Mouse (Mus musculus): ENCODE data around the gene 1700037H04Rik.

Gene 1700037H04Rik

GRCm38 (mm10) chr2:131145536-131145935 lies 14.3 kb downstream of the 1700037H04Rik start:
- no peak for DNase-seq

GRCm38 (mm10) chr2:131145121-131145520 lies 14.8 kb downstream of the 1700037H04Rik start:
- no peak for DNase-seq

- DNase-seq, result no peak
Measured at GRCm38 (mm10) chr2:131143007-131143780, 16.7 kb downstream of the 1700037H04Rik start.

GRCm38 (mm10) chr2:131142592-131142991 lies 17.3 kb downstream of the 1700037H04Rik start:
- DNase-seq, result peak; percentile 61 to 76

GRCm38 (mm10) chr2:131141336-131141986 lies 18.4 kb downstream of the 1700037H04Rik start:
- no peak for DNase-seq

- DNase-seq, result no peak
Measured at GRCm38 (mm10) chr2:131140533-131140905, 19.4 kb downstream of the 1700037H04Rik start.

- DNase-seq, result peak; percentile 26 to 48
Measured at GRCm38 (mm10) chr2:131139886-131140532, 19.9 kb downstream of the 1700037H04Rik start.

- no peak for DNase-seq
Measured at GRCm38 (mm10) chr2:131139287-131139686, 20.6 kb downstream of the 1700037H04Rik start.

- DNase-seq, result peak in 1 of 2 experiments; percentile 0
Measured at GRCm38 (mm10) chr2:131138760-131139159, 21.1 kb downstream of the 1700037H04Rik start.

GRCm38 (mm10) chr2:131138296-131138695 lies 21.6 kb downstream of the 1700037H04Rik start:
- DNase-seq, result peak in 1 of 2 experiments; percentile 0

- DNase-seq, result no peak
Measured at GRCm38 (mm10) chr2:131135521-131136139, 24.3 kb downstream of the 1700037H04Rik start.

- DNase-seq, result no peak
Measured at GRCm38 (mm10) chr2:131134826-131135400, 25.0 kb downstream of the 1700037H04Rik start.

- peak; percentile 50 to 51 for DNase-seq
Measured at GRCm38 (mm10) chr2:131134381-131134780, 25.5 kb downstream of the 1700037H04Rik start.

GRCm38 (mm10) chr2:131132930-131133547 lies 26.8 kb downstream of the 1700037H04Rik start, which contains the start of gene Gm11037:
TSS of gene Gm11037 (plus strand) at chr2:131133497.
- DNase-seq, result no peak

GRCm38 (mm10) chr2:131132111-131132888 lies 27.6 kb downstream of the 1700037H04Rik start:
- DNase-seq, result no peak

GRCm38 (mm10) chr2:131130849-131131248 lies 29.0 kb downstream of the 1700037H04Rik start:
- no peak for DNase-seq

- no peak for DNase-seq
Measured at GRCm38 (mm10) chr2:131129836-131130235, 30.0 kb downstream of the 1700037H04Rik start.

- DNase-seq, result no peak
Measured at GRCm38 (mm10) chr2:131128636-131129157, 31.2 kb downstream of the 1700037H04Rik start.

GRCm38 (mm10) chr2:131128211-131128610 lies 31.7 kb downstream of the 1700037H04Rik start:
- DNase-seq, result no peak

- peak in 1 of 2 experiments; percentile 23 for DNase-seq
Measured at GRCm38 (mm10) chr2:131127161-131127730, 32.6 kb downstream of the 1700037H04Rik start, which contains the start of gene Hspa12b. TSS of gene Hspa12b (plus strand) at chr2:131127280.
